Mouse (Mus musculus) liver, adult 2 months (tissue): ENCODE measurements at regions not wholly inside any gene's neighbourhood (a gene's known extent, or its start where the extent isn't known, plus 50 kb on each side); places are given as distances from the start of the nearest gene placed in this dataset.

Experiments
- CTCF ChIP-seq: fragments of 200-500 bp; IDR thresholded peaks from 2 replicates; pipeline ENCODE4 v1.5.1; 2011; ENCODE audit warnings: low read depth, low read length, control low read depth
- POLR2A ChIP-seq: fragments of 200-500 bp; IDR thresholded peaks from 2 replicates; pipeline ENCODE4 v1.6.1; 2011; ENCODE audit warnings: low read length, control low read depth; ENCODE audit not compliant: insufficient read depth; ENCODE audit errors: extremely low read depth

DNA sequence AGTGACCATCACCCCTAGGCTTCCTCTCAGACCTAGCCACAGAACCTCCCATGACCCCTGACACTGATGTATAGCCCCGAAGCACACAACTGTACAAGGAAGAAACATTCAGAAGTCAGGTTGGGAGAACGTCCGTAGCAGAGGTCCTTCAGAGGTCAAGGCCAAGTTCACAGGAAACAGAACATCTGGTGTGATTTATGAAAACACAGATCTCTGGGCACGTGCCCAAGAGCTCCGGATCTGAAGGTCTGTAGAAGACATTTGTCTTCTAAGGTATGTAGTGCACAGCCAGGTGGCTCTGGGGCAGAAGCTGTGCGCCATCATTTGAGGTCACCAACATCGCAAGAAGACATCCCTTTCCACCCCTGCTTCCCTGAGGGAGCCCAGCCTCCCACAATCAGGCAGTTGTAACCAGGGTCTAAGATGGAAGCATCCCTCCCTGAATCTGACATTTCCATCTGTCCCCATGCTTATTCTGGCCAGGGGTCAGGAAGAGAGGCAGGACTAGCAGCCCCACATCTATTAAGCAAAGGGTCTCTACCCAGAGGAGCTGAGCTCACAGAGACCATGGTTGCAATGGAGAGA lies 159.8 kb downstream of the Cct6b start:
- TF ChIP-seq CTCF = no peak
- no peak for TF ChIP-seq POLR2A
